ENCODE assay signal across 11 mouse cellular contexts in genomic region chr8:94333345-94333744, GRCm38 (mm10). TPM values are rescaled to one million over a fixed set of nuclear protein-coding genes. Genes with fewer than 3 reads are reported as not detected.
DNase-seq lines count a peak whose midpoint lies in the region; ATAC-seq and TF ChIP-seq lines count a peak whose summit lies in the region.
"Had no signal": no experiment of that assay in that cellular context is flagged by ENCODE, and none has a peak within 500 bp of the region (broad histone marks: within the 10 kb centered on the region; RNA-seq: fewer than 3 reads in every experiment).

No protein-coding gene starts in this region.

- TF ChIP-seq CTCF in gastrocnemius, adult 2 months (IDR thresholded peaks at IDR 0.05) = peak; percentile 16; the same call in 1 of the 2 replicates

- H3K9me3 ChIP-seq in liver, embryonic 16.5 days (replicated peaks; ENCODE audit: control insufficient read depth, low read length) = no peaks in the 10 kb centered on the region
- H3K9me3 ChIP-seq: G1E; heart, embryonic 15.5 days had no signal

- H3K4me1 ChIP-seq in liver, embryonic 16.5 days (ENCODE audit: control insufficient read depth, low read depth, low read length) = no peaks in the 10 kb centered on the region
- H3K4me1 ChIP-seq: heart, embryonic 15.5 days had no signal

- intact Hi-C loops in gastrocnemius, adult 2 months (cut with DNase I) = loop anchor here (5.0 kb wide), 1 partner anchor 254 kb away; no protein-coding TSS in a partner anchor

- H3K36me3 ChIP-seq in liver, embryonic 16.5 days (ENCODE audit: control insufficient read depth, insufficient read depth) = no peaks in the 10 kb centered on the region
- H3K36me3 ChIP-seq: G1E; heart, embryonic 15.5 days had no signal

- H3K4me2 ChIP-seq in liver, embryonic 16.5 days (ENCODE audit: low read depth, low read length) = no peak overlapping the region
- H3K4me2 ChIP-seq: heart, embryonic 15.5 days had no signal

- no peaks in the 10 kb centered on the region for H3K27me3 ChIP-seq in liver, embryonic 16.5 days (ENCODE audit: control insufficient read depth, insufficient read depth, low read depth, low read length)

- H3K4me3 ChIP-seq in gastrocnemius, adult 2 months = no peak overlapping the region
- H3K4me3 ChIP-seq in liver, embryonic 16.5 days (ENCODE audit: low read depth, low read length) = no peak overlapping the region
- H3K4me3 ChIP-seq: heart, embryonic 15.5 days had no signal

- WGBS in liver, embryonic 16.5 days (ENCODE audit: insufficient replicate concordance) = 37% methylated on average over 5 of the region's 5 CpGs

- no peak overlapping the region for H3K27ac ChIP-seq in gastrocnemius, adult 2 months
- no peak overlapping the region for H3K27ac ChIP-seq in liver, embryonic 16.5 days (ENCODE audit: low read length)
- H3K27ac ChIP-seq: heart, embryonic 15.5 days had no signal

- peak; percentile 4; the same call in 1 of the 2 replicates for ATAC-seq in liver, embryonic 16.5 days (ENCODE audit: low read depth)

- H3K9ac ChIP-seq in liver, embryonic 16.5 days (ENCODE audit: low read depth, low read length) = no peak overlapping the region
- H3K9ac ChIP-seq: heart, embryonic 15.5 days had no signal

- DNase-seq in gastrocnemius, adult 2 months = no peak
- DNase-seq in gastrocnemius, postnatal 25 days = no peak
- DNase-seq in 416B (ENCODE audit: low read depth) (peak; percentile 71), ZHBTc4 (ENCODE audit: low read depth, low spot score) (peak; percentile 28)
- DNase-seq in neural tube, embryonic 10.5 days (ENCODE audit: extremely low spot score, low spot score) = no peak
- no peak for DNase-seq in right cerebral cortex, postnatal 36 days (ENCODE audit: low spot score in 2 of 2)
- DNase-seq in cerebellum, adult 11 months = no peak

RNA-seq across cellular contexts. Expression of gene Slc12a3, which starts 4.3 kb away (rescaled TPM):
- not detected for total RNA-seq in gastrocnemius, adult 2 months (2021)
- total RNA-seq in gastrocnemius, postnatal 25 days (2021) = not detected
- polyA plus RNA-seq in liver, embryonic 16.5 days (2015; fragmentation: Nextera tagmentation; extraction: Ambion mirVana) = 0.20 and 0.46 TPM in 2 replicates
- polyA plus RNA-seq: forebrain, embryonic 11.5 days; G1E had no signal

RNA-seq across cellular contexts. Expression of gene Herpud1, which starts 52.9 kb away (rescaled TPM):
- total RNA-seq in gastrocnemius, adult 2 months (2021) = 100 to 1,000 TPM; 111 to 117 TPM
- 10 to 100 TPM; 78.0 to 80.1 TPM for total RNA-seq in gastrocnemius, postnatal 25 days (2021)
- polyA plus RNA-seq in liver, embryonic 16.5 days (2015; fragmentation: Nextera tagmentation; extraction: Ambion mirVana) = 197 and 219 TPM in 2 replicates

Comparison
In these comparisons a context has a peak if more than half of its experiments do, and no peak if none do; other contexts are left out.
1. DNase-seq: peak in 416B (single experiment) and ZHBTc4 (single experiment); none in gastrocnemius, adult 2 months (single experiment), gastrocnemius, postnatal 25 days (single experiment), neural tube, embryonic 10.5 days (single experiment), right cerebral cortex, postnatal 36 days (0 of 2) and cerebellum, adult 11 months (single experiment).